Mouse (Mus musculus) spleen, adult 2 months (tissue): ENCODE measurements at regions not wholly inside any gene's neighbourhood (a gene's known extent, or its start where the extent isn't known, plus 50 kb on each side); places are given as distances from the start of the nearest gene placed in this dataset.

Experiments
- CTCF ChIP-seq: fragments of 200-500 bp; IDR thresholded peaks from 2 replicates; pipeline ENCODE4 v1.5.1; 2011; ENCODE audit warnings: mild to moderate bottlenecking, inconsistent platforms; ENCODE audit not compliant: insufficient read depth, insufficient read length, insufficient replicate concordance; ENCODE audit errors: extremely low read depth
- POLR2A ChIP-seq: fragments of 200-500 bp; IDR thresholded peaks from 2 replicates; pipeline ENCODE4 v1.6.1; 2011; ENCODE audit warnings: low read depth, low read length, inconsistent platforms

- TF ChIP-seq POLR2A (no peak), CTCF (no peak)
These were observed 95.8 kb upstream of the Errfi1 start for GRCm38 (mm10) chr4:150757815-150758426.
